Mouse (Mus musculus): ENCODE results near the gene Frat1. TPM values are rescaled to one million over a fixed set of nuclear protein-coding genes. Genes with fewer than 3 reads are reported as not detected.
"Not testable (repeated sequence)": the region's sequence is repeated elsewhere in the genome, so short reads cannot be mapped to it uniquely, and the experiment has no call there.

The Frat1 gene
- total and polyA plus RNA-seq, 2 experiments from 2014 or later, result 26.6 to 27.0 TPM

GRCm38 (mm10) chr19:41847091-41847581 is 17.4 kb downstream of the Frat1 start:
- Histone ChIP-seq H3K4me2 (ENCODE audit: low read depth, low read length) (peak overlapping the region; percentile 94), H3K27ac (peak overlapping the region; percentile 93), H3K4me3 (ENCODE audit: low read length) (peak overlapping the region; percentile 75), H3K9me3 (ENCODE audit: low read length) (no peaks in the 10 kb centered on the region), H3K36me3 (ENCODE audit: insufficient read depth, low read length) (no peaks in the 10 kb centered on the region), H3K4me1 (ENCODE audit: insufficient read depth, low read length) (no peaks in the 10 kb centered on the region), H3K9ac (replicated peaks; ENCODE audit: low read length) (peak overlapping the region; percentile 80), H3K27me3 (ENCODE audit: insufficient read depth, low read length) (no peaks in the 10 kb centered on the region)
- no peak for TF ChIP-seq CTCF (IDR thresholded peaks at IDR 0.05; ENCODE audit: low read depth)
- WGBS, result under 1% methylated on average over 51 of the region's 64 CpGs
- peak; percentile 59 for DNase-seq (ENCODE audit: low spot score)
- ATAC-seq, result peak; percentile 11; the same call in 1 of the 2 replicates

GRCm38 (mm10) chr19:41847614-41847991 is 17.8 kb downstream of the Frat1 start:
- ATAC-seq (peak; percentile 58), DNase-seq (ENCODE audit: low spot score) (peak; percentile 69)
- not testable (repeated sequence) for H3K9me3 ChIP-seq (ENCODE audit: low read length); H3K27me3 ChIP-seq (ENCODE audit: insufficient read depth, low read length); H3K4me1 ChIP-seq (ENCODE audit: insufficient read depth, low read length); H3K36me3 ChIP-seq (ENCODE audit: insufficient read depth, low read length)
- 1% methylated on average over 47 of the region's 53 CpGs for WGBS
- Histone ChIP-seq H3K4me3 (ENCODE audit: low read length) (peak overlapping the region; percentile 75), H3K4me2 (ENCODE audit: low read depth, low read length) (peak overlapping the region; percentile 94), H3K9ac (replicated peaks; ENCODE audit: low read length) (peak overlapping the region; percentile 80), H3K27ac (peak overlapping the region; percentile 93)

- no peak for TF ChIP-seq CTCF (IDR thresholded peaks at IDR 0.05; ENCODE audit: low read depth)
- peak within 1 kb of the TSS; percentile 94 for H3K4me2 ChIP-seq (ENCODE audit: low read depth, low read length)
- H3K9ac ChIP-seq (replicated peaks; ENCODE audit: low read length), result peak within 1 kb of the TSS; percentile 80
- peak within 1 kb of the TSS; percentile 75 for H3K4me3 ChIP-seq (ENCODE audit: low read length)
- H3K27me3 ChIP-seq (ENCODE audit: insufficient read depth, low read length), result no peaks in the 10 kb centered on the region
- no peaks in the 10 kb centered on the region for H3K9me3 ChIP-seq (ENCODE audit: low read length)
- no peaks in the 10 kb centered on the region for H3K36me3 ChIP-seq (ENCODE audit: insufficient read depth, low read length)
- peak; percentile 91 for DNase-seq (ENCODE audit: low spot score)
- no peaks in the 10 kb centered on the region for H3K4me1 ChIP-seq (ENCODE audit: insufficient read depth, low read length)
- peak; percentile 96 for ATAC-seq
- peak within 1 kb of the TSS; percentile 93 for H3K27ac ChIP-seq
- WGBS, result under 1% methylated on average over 71 of the region's 72 CpGs
Observed at GRCm38 (mm10) chr19:41847992-41848851, 18.5 kb downstream of the Frat1 start, which contains the start of gene Frat2. TSS of gene Frat2 (minus strand) at chr19:41848132.

- Histone ChIP-seq H3K36me3 (ENCODE audit: insufficient read depth, low read length) (no peaks in the 10 kb centered on the region), H3K4me1 (ENCODE audit: insufficient read depth, low read length) (no peaks in the 10 kb centered on the region), H3K4me2 (ENCODE audit: low read depth, low read length) (0 out of 2 replicates have a peak overlapping the region, but pooled peaks have one; percentile 8), H3K27me3 (ENCODE audit: insufficient read depth, low read length) (no peaks in the 10 kb centered on the region), H3K27ac (peak overlapping the region; percentile 60; the same call in 1 of the 2 replicates), H3K9me3 (ENCODE audit: low read length) (no peaks in the 10 kb centered on the region), H3K9ac (replicated peaks; ENCODE audit: low read length) (no peak overlapping the region), H3K4me3 (ENCODE audit: low read length) (no peak overlapping the region)
- no peak for TF ChIP-seq CTCF (IDR thresholded peaks at IDR 0.05; ENCODE audit: low read depth)
- WGBS, result 18% methylated on average over 6 of the region's 6 CpGs
- DNase-seq (ENCODE audit: low spot score), result peak; percentile 28
- no peak for ATAC-seq
Observed at GRCm38 (mm10) chr19:41850021-41850718, 20.4 kb downstream of the Frat1 start.

- no peak for TF ChIP-seq CTCF (IDR thresholded peaks at IDR 0.05; ENCODE audit: low read depth)
Observed at GRCm38 (mm10) chr19:41850719-41851543, 21.2 kb downstream of the Frat1 start.

GRCm38 (mm10) chr19:41852423-41852822 is 22.7 kb downstream of the Frat1 start:
- H3K27me3 ChIP-seq (ENCODE audit: insufficient read depth, low read length), result no peaks in the 10 kb centered on the region
- ATAC-seq, result no peak
- no peak for TF ChIP-seq CTCF (IDR thresholded peaks at IDR 0.05; ENCODE audit: low read depth)
- no peak overlapping the region for H3K27ac ChIP-seq
- no peak for DNase-seq (ENCODE audit: low spot score)
- 88% methylated on average over 4 of the region's 4 CpGs for WGBS
- no peaks in the 10 kb centered on the region for H3K36me3 ChIP-seq (ENCODE audit: insufficient read depth, low read length)
- no peak overlapping the region for H3K4me2 ChIP-seq (ENCODE audit: low read depth, low read length)
- H3K4me3 ChIP-seq (ENCODE audit: low read length), result no peak overlapping the region
- H3K4me1 ChIP-seq (ENCODE audit: insufficient read depth, low read length), result no peaks in the 10 kb centered on the region
- H3K9me3 ChIP-seq (ENCODE audit: low read length), result no peaks in the 10 kb centered on the region
- no peak overlapping the region for H3K9ac ChIP-seq (replicated peaks; ENCODE audit: low read length)

More at GRCm38 (mm10) chr19:41850719-41851543, 21.2 kb downstream of the Frat1 start:
- no peak overlapping the region for H3K4me3 ChIP-seq (ENCODE audit: low read length)
- ATAC-seq, result no peak
- H3K27ac ChIP-seq, result peak overlapping the region; percentile 60; the same call in 1 of the 2 replicates
- no peak overlapping the region for H3K9ac ChIP-seq (replicated peaks; ENCODE audit: low read length)
- H3K9me3 ChIP-seq (ENCODE audit: low read length), result no peaks in the 10 kb centered on the region
- no peak for DNase-seq (ENCODE audit: low spot score)
- 0 out of 2 replicates have a peak overlapping the region, but pooled peaks have one; percentile 8 for H3K4me2 ChIP-seq (ENCODE audit: low read depth, low read length)
- WGBS, result 18% methylated on average over 14 of the region's 14 CpGs
- no peaks in the 10 kb centered on the region for H3K4me1 ChIP-seq (ENCODE audit: insufficient read depth, low read length)
- no peaks in the 10 kb centered on the region for H3K27me3 ChIP-seq (ENCODE audit: insufficient read depth, low read length)
- no peaks in the 10 kb centered on the region for H3K36me3 ChIP-seq (ENCODE audit: insufficient read depth, low read length)
